Comparison of ENCODE assay signal across 7 mouse cellular contexts in genomic region chr10:64075944-64076343, GRCm38 (mm10). TPM values are rescaled to one million over a fixed set of nuclear protein-coding genes. Genes with fewer than 3 reads are reported as not detected.
DNase-seq lines count a peak whose midpoint lies in the region; ATAC-seq and TF ChIP-seq lines count a peak whose summit lies in the region.

No protein-coding gene starts in this region.

- H3K4me2 ChIP-seq in neural tube, embryonic 14.5 days (ENCODE audit: low read depth, low read length): peak overlapping the region; percentile 19; the same call in 1 of the 2 replicates
- H3K4me2 ChIP-seq in stomach, postnatal 0 days (replicated peaks; ENCODE audit: low read depth): no peak overlapping the region

- H3K4me1 ChIP-seq in embryonic fibroblast, embryonic 13.5 days (ENCODE audit: control insufficient read depth, insufficient read depth, low read length): peaks cover 15% of the 10 kb centered on the region
- peaks cover 9% of the 10 kb centered on the region; the same call in 1 of the 2 replicates for H3K4me1 ChIP-seq in neural tube, embryonic 14.5 days (ENCODE audit: control insufficient read depth, insufficient read depth, low read length)
- no peaks in the 10 kb centered on the region for H3K4me1 ChIP-seq in stomach, postnatal 0 days (replicated peaks; ENCODE audit: control insufficient read depth, insufficient read depth)

- no peak for TF ChIP-seq CTCF in embryonic fibroblast, embryonic 13.5 days (IDR thresholded peaks at IDR 0.05; ENCODE audit: borderline replicate concordance, insufficient read depth, low read length)
- TF ChIP-seq CTCF in stomach, postnatal 0 days (IDR thresholded peaks at IDR 0.05; ENCODE audit: low read depth): no peak

- H3K4me3 ChIP-seq in embryonic fibroblast, embryonic 13.5 days (ENCODE audit: insufficient read depth, low read length): no peak overlapping the region
- H3K4me3 ChIP-seq in neural tube, embryonic 14.5 days (ENCODE audit: low read depth, low read length): no peak overlapping the region
- no peak overlapping the region for H3K4me3 ChIP-seq in stomach, postnatal 0 days (ENCODE audit: low read depth, low read length)

- TF ChIP-seq POLR2A in embryonic fibroblast, embryonic 13.5 days (IDR thresholded peaks at IDR 0.05; ENCODE audit: low read depth, low read length): no peak

- 12% methylated on average over 5 of the region's 5 CpGs for WGBS in neural tube, embryonic 14.5 days
- whole genome bisulfite sequencing in stomach, postnatal 0 days: 38% methylated on average over 5 of the region's 5 CpGs

- TF ChIP-seq EP300 in stomach, postnatal 0 days (optimal IDR thresholded peaks at IDR 0.05): no peak

- peak; percentile 82; the same call in 1 of the 2 replicates for ATAC-seq in neural tube, embryonic 14.5 days (ENCODE audit: low read depth)
- ATAC-seq in stomach, postnatal 0 days (ENCODE audit: low FRiP score, low TSS enrichment): no peak

- peak; percentile 39 for DNase-seq in urinary bladder, postnatal 14 days (ENCODE audit: low spot score)
- no peak for DNase-seq in urinary bladder, adult 2 months (ENCODE audit: low spot score)
- peak; percentile 33 for DNase-seq in heart, postnatal 4 days
- DNase-seq in stomach, postnatal 0 days (ENCODE audit: low spot score): no peak
- no peak for DNase-seq in retina, embryonic 14.5 days (ENCODE audit: low spot score)

- H3K36me3 ChIP-seq in neural tube, embryonic 14.5 days (ENCODE audit: control insufficient read depth, insufficient read depth, low read length): no peaks in the 10 kb centered on the region
- H3K36me3 ChIP-seq in stomach, postnatal 0 days (ENCODE audit: control insufficient read depth, insufficient read depth, low read length): no peaks in the 10 kb centered on the region

- no peaks in the 10 kb centered on the region for H3K9me3 ChIP-seq in neural tube, embryonic 14.5 days (ENCODE audit: control insufficient read depth, low read length)
- H3K9me3 ChIP-seq in stomach, postnatal 0 days (ENCODE audit: control insufficient read depth, low read length): no peaks in the 10 kb centered on the region

- H3K27me3 ChIP-seq in neural tube, embryonic 14.5 days (ENCODE audit: control insufficient read depth, insufficient read depth, low read length): no peaks in the 10 kb centered on the region
- no peaks in the 10 kb centered on the region for H3K27me3 ChIP-seq in stomach, postnatal 0 days (ENCODE audit: control insufficient read depth, insufficient read depth, low read length)

- H3K27ac ChIP-seq in embryonic fibroblast, embryonic 13.5 days (ENCODE audit: insufficient read depth, low read length): peak overlapping the region; percentile 69
- no peak overlapping the region for H3K27ac ChIP-seq in neural tube, embryonic 14.5 days (ENCODE audit: low read depth, low read length)
- H3K27ac ChIP-seq in stomach, postnatal 0 days (replicated peaks): no peak overlapping the region

- H3K9ac ChIP-seq in neural tube, embryonic 14.5 days (replicated peaks; ENCODE audit: low read depth, low read length): no peak overlapping the region
- H3K9ac ChIP-seq in stomach, postnatal 0 days (ENCODE audit: low read length): no peak overlapping the region

RNA-seq across cellular contexts. Expression of gene Lrrtm3, which starts 14.1 kb away (rescaled TPM):
- polyA plus RNA-seq in urinary bladder, adult 2 months (2012; rRNA removed): 1.8 and 2.4 TPM in 2 replicates
- 2.0 and 7.6 TPM in 2 replicates for polyA plus RNA-seq in embryonic fibroblast, embryonic 13.5 days (2011; ENCODE audit: insufficient read length, low read depth, missing spikeins)
- under 1 TPM; 0.14 to 0.36 TPM for total RNA-seq in heart, postnatal 4 days (2021)
- polyA plus RNA-seq in neural tube, embryonic 14.5 days (2014; fragmentation: Nextera tagmentation; extraction: Ambion mirVana): 33.2 and 50.0 TPM in 2 replicates
- polyA plus RNA-seq in stomach, postnatal 0 days (2015; fragmentation: Nextera tagmentation; extraction: Ambion mirVana): 2.3 and 2.7 TPM in 2 replicates

Comparison
In these comparisons a context has a peak if more than half of its experiments do, and no peak if none do; other contexts are left out.
1. DNase-seq: peak in urinary bladder, postnatal 14 days (single experiment) and heart, postnatal 4 days (single experiment); none in urinary bladder, adult 2 months (single experiment), stomach, postnatal 0 days (single experiment) and retina, embryonic 14.5 days (single experiment).